ENCODE assay signal across 1 mouse cellular context in genomic region chr5:65336075-65336355, GRCm38 (mm10).
A peak's percentile ranks its signal among the peaks of the same experiment; 100 is the strongest.
TF ChIP-seq lines count a peak whose summit lies in the region.

No protein-coding gene starts in this region.

TF ChIP-seq in MEL, 35 proteins besides CTCF, POLR2A, EP300 and RAD21 (continued from another document):
- peak; percentile 51; the same call in 1 of the 2 replicates for TF ChIP-seq USF1 (IDR thresholded peaks at IDR 0.05; ENCODE audit: low read depth, low read length)
